Mouse (Mus musculus): ENCODE data around the gene Pkn1.

Gene Pkn1

DNA sequence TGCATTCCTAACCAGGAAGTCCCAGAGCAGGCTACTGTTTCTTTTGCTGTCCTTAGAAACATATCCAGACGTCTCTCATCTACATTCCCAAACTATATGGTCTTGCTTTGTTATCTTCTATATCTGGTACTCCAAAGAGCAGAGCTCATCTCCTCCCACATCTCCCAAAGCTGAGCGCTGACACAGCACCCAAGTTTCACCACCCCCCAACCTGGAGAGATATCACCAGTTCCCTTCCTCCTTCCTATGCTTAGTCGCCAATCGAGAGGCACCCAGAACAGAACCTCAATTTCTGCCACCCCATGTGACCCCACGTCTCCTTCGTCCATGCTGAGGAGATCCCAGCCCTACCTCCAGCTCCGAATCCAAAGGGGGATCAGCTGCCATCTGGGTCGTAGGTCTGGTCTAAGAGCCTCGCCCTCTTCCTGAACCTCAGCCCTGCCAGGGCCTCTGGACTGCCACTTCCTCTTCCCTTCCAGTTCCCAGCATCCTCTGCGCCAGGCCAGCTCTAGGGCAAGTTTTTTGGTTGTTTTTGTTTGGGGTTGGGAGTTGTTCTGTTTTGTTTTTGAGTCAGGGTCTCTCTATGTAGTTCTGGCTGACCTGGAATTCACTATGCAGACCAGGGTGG, 5.3 kb downstream of the Pkn1 start:
- DNase-seq (ENCODE audit: low spot score in 2 of 2): peak; percentile 48

DNA sequence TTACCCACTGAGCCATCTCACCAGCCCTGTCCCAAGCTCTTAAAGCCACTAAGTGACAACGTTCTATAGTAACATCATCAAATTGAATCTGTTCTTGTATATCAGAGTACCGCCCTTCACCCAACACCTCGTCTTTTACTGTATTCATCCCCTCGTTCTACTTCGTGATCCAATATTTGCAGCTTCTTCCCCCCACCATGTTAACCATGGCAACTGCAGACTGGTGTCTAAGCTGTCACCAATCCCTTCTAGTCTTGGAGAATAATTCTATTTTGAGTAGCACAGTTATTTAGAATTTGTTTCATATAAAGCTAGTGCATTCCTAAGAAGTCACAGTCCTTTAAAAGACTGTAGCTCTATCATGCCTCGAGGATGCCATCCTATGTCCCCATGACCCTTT, 9.7 kb downstream of the Pkn1 start:
- DNase-seq (ENCODE audit: low spot score in 2 of 2): no peak

DNA sequence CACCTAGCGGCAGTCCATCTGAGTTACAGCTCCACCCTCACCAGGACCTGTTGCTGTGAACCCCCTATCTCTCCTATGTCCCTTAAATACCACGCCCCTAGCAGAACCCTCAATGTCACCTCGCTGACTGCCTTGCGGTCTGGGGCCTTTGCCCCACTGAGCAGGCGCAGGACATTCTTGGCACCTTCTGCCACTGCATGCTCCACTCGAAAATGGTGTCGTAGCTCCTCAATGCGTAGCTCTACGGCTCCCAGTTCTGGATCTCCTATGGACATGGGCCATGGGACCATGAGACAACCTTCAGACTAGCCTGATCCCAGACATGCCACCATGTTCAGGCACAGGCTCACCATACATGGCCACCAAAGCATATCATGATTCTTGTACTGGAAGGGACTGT, 14.5 kb downstream of the Pkn1 start:
- no peak for DNase-seq (ENCODE audit: low spot score in 2 of 2)

DNA sequence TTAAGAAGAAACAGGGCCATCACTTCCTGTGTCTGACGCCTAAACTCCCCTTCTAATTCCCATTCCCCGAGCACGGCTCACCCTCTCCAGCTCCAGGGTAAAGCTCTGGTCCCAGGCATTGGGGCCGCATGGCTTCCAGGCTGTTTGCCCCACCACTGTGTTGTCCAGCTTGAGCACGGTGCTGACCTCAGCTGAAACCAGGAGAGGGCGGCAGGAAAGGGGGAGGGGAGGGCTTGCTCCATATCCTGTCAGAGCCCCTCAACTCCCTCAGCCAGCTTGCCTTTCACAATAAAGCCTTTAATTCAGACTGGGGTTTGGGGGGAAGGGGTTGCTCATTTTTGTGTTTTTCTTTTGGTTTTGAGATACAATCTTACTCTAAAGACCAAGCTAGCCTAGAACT, 17.9 kb downstream of the Pkn1 start:
- DNase-seq (ENCODE audit: low spot score in 2 of 2): no peak

DNA sequence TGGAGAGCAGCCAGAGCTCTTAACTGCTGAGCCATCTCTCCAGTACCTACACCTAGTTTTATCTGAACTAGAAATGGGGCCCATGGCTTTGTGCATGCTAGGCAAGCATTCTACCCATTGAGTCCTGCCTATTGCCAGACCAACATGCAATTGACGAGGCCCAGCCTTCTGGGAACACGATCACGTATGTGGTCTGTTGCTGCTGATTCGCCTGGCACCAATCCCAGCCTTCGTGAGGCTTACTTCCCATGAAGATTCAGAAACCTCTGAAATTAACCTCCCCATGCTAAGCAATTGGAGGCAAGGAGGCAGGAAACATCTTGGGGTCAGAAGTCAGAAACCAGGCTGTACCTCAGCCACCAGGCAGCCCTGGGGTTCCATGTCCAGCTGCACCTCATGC, 18.4 kb downstream of the Pkn1 start:
- DNase-seq (ENCODE audit: low spot score in 2 of 2): no peak

DNA sequence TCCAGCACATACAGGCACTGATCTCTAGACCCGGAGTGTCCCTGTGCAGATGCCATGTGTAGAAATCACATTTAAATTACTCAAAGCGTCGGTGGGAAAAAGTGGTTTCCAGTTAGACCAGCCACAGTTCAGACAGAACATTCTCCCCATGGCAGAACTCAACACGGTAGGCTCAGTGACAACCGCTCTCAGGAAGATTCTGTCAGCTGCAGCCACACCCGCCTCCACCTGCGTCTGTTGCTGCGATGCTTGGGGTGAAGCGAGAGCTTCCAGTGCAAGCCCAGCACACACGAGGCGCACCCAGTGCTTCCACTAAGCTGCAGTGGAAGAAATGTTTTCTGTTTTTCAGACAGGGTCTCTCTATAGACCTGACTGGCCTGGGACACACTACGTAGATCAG, 19.1 kb downstream of the Pkn1 start:
- no peak for DNase-seq (ENCODE audit: low spot score in 2 of 2)

DNA sequence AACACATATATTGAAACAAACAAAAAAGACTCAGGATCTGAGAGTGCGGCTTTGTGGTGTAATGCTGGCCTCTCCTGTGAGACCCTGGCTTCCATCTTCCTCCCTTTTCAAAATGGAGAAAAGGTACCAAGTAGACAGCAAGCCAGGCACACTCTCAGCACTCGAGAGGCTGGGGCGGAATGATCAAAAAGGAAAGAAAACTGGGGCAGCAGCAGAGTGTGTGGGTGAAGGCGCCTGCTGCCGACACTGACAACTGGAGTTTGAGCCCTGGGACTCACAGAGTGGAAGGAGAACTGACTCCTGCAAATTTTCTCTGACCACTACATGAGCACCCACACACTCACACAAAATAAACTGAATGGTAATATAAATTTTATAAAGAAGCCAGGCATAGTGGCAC, 24.5 kb downstream of the Pkn1 start:
- DNase-seq (ENCODE audit: low spot score in 2 of 2): no peak

DNA sequence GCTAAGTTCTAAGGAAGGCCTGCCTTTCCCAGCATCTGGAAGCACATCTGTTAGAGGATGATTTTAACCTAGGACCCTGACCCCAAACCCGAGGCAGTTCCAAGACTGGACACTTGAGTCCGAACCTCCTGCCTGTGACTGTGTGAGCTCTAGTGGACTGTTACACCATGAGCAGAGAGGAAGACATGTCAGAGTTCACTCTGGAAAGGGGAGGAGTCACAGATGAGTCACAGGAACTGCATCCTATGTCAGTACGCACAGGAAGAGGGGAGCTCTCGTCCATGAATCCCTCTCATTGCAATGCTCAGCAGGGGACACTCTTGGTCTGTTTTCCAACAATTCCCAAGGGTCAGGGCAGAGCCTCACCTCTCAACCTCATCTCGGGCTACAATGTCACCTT, 26.0 kb downstream of the Pkn1 start:
- no peak for DNase-seq (ENCODE audit: low spot score in 2 of 2)

DNA sequence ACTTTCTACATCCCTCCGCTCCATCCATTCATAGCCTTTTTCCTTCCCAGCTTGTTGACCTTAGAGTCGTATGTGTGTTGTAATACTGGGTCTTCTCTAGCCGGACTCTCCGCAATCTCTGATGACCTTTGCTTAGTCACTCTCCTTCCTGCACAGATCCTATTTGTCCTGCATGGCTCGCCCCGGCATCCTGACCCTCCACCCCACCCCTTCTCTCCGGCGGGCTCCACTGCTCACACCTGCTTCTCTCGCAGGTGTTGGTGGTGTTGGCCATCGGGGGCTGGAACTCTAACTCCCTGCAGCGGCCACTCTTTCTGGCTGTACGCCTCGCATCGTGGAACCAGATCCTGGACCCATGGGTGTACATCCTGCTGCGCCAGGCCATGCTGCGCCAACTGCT, 30.0 kb downstream of the Pkn1 start:
- DNase-seq (ENCODE audit: low spot score in 2 of 2): no peak

DNA sequence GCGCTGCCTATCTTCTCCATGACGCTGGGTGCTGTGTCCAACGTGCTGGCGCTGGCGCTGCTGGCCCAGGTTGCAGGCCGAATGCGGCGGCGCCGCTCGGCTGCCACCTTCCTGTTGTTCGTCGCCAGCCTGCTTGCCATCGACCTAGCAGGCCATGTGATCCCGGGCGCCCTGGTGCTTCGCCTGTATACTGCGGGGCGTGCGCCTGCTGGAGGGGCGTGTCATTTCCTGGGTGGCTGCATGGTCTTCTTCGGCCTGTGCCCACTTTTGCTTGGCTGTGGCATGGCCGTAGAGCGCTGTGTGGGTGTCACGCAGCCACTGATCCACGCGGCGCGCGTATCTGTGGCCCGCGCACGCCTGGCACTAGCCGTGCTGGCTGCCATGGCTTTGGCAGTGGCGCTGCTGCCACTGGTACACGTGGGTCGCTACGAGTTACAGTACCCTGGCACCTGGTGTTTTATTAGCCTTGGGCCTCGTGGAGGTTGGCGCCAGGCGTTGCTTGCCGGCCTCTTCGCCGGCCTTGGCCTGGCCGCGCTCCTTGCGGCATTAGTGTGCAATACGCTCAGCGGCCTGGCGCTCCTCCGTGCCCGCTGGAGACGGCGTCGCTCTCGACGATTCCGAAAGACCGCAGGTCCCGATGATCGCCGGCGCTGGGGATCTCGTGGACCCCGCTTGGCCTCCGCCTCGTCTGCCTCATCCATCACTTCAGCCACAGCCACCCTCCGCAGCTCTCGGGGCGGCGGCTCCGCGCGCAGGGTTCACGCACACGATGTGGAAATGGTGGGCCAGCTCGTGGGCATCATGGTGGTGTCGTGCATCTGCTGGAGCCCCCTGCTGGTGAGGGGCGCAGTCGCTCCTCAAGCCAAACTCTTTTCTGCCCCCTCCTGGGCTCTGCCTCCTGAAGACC, 30.7 kb downstream of the Pkn1 start:
- peak; percentile 38 to 39 for DNase-seq (ENCODE audit: low spot score in 2 of 2)

DNA sequence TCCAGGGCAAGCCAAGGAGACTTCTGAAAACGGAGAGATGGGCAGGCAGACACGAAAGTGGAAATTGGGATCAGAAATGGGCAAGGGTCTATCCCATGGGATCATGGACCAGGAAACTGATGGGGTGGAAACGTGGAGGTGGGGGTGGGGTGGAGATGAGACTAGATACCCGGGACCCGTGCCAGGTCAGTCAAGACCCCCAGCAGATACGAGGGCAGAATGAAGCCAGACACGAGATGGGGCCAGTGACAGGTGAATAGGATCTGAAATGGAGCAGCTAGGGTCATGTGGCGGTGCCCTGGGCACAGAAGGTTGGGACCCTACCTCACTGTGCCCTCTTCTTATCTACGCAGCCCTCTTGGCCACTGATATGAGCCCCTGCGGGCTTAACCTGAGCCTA, 31.5 kb downstream of the Pkn1 start:
- DNase-seq (ENCODE audit: low spot score in 2 of 2): no peak

DNA sequence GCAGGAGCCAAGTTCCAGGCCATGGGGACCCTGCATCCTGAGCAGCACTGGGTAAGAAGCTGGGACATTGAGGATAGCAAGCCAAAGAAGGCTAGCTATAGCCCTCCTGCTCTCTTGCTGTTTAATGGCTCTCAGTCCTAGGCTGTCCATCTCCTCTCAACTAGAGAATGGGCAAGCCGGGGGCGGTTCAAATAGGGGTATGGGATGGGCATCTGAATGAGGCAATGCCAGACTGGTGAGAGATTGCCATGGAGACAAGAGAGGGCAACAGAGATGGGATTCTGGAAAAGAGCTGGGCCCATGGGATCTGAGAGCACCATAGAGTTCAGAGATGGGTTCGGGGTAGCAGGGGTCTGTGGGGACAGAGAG, 32.1 kb downstream of the Pkn1 start:
- no peak for DNase-seq (ENCODE audit: low spot score in 2 of 2)

DNA sequence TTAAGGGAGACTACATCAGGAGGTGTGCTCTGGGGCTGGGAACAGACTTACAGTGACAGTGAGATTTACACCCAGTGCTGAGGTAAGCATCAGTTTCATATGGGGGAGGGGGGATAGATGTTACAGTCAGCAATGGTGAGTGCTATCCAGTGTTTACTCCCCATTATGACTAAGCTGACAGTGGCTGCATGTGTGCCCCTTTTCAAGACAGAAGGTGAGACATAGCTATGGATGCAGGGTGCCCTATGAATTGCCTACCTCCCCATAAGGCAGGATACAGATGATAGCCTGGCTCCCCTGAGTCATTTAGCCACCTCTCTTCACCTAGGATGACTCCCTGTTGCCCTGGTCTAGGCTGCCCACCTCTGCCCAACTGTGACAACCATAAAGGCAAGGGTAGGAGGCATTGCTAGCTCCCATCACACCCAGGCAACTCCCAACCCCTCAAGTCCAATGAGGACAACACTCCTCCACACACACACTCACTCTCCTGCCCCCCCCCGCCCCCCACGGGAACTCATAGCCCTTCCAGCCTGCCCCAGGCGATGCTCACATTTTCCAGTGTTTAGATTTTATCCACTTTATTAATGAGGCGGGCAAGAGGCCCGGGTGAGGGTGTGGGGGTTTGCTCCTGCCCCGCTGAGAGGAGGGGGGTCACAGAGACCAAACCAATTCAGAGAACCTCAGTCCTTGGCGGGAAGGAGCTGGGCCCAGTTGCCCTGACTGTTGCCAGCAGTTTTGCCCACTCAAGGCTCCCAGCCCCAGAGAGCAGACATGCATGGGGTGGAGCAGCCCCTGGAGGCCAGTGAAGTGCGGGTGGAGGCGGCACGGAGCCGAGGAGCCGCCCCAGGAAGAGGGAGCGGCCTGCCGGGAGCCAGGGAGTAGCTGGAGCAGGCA, 32.8 kb downstream of the Pkn1 start, which contains the start of gene Ptger1:
Gene Ptger1 (plus strand): TSS at position 710 of the 897 bp plus-strand sequence.
- DNase-seq (ENCODE audit: low spot score in 2 of 2): peak in 1 of 2 experiments; percentile 16

DNA sequence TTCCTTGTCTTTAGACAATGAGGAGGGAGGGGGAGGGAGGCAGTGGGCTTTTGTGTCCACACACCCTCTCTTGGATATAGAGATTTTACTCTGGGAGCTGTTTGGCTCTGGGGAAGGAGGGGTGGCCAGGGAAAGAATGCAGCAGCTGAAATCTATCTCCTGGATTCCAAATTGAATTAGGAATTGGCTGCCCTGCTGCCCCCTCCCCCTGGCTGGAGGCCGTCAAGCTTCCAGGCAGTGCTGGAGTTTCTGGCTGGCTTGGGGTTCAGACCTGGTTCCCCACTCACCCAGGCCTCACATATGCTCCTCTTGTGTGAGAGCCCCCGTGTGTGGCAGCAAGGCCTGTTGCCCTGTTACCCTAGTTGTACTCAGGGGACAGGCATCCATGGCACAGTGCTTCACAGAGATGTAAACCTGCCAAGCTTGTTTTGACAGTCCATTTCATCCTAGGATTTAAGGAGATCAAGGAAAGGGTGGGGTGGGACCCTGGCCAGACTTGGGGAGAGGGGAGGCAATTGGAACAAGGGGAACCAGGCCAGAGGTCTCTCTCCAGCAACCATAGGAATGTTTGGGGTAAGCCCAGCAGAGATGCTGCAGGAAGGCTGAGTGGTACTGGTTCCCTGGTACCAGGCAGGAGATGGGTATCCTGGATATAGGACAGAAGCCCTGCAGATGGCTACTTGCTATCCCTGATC, 33.9 kb downstream of the Pkn1 start:
- DNase-seq (ENCODE audit: low spot score in 2 of 2): no peak

DNA sequence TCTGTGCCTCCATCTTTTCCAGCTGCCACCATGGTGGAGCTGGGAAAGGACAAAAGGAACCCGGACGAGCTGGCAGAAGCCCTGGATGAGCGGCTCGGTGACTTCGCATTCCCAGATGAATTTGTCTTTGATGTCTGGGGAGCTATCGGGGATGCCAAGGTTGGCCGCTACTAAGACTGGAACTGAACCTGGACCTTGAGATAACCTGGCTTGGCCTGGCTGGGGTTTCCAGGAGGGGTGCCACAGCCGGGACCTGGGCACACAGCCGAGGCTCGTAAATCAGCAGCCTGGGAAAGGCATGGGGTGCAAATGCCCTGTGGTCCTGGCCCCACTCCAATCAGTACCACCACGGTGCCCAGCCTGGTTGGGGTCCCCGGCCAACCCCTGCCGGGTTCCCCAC, 34.9 kb downstream of the Pkn1 start:
- no peak for DNase-seq (ENCODE audit: low spot score in 2 of 2)

DNA sequence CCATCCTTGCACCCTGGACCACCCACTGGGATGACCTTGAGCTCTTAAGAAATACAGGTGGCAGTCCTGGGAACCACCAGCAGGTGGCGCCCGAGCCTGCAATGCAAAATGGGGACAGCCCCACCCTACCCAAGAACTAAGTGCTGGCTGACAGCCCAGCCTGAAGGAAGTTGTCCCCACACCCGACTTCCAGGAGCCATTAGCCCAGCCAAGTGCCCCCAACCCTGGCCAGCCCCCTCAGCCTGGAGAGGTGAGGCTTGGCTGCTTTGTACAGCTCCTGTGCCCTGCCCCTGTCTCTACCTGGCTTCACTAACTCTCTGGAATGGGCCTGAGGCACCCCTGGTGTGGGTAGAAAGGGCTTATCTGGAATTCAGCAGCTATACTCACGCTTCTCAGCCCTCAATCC, 36.6 kb downstream of the Pkn1 start:
- peak; percentile 81 to 88 for DNase-seq (ENCODE audit: low spot score in 2 of 2)

DNA sequence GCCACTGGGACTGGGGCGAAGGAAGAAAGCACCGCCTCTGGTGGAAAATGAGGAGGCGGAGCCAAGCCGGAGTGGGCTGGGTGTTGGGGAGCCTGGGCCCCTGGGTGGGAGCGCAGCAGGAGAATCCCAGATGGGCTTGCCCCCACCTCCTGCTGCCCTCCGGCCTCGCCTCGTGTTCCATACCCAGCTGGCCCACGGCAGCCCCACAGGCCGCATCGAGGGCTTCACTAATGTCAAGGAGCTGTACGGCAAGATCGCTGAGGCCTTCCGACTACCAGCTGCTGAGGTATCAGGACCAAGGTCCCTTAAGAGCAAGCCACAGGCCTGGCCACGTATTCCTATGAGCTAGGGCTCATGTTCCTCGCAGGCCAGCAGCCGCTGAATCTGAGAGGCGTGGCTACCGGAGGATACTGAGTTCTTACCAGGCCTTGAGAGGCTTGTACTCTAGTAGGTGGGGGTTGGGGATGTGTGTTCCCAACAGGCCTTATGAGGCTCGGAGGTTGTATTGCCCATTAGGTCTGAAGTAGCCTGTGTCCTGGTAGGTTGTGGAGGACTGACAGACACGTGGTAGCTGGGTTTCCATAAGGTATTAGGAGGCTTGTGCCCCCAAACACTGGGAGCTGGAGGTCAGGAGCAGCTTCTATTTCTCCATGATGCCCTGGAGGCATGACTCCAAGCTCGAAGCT, 37.8 kb downstream of the Pkn1 start:
- DNase-seq (ENCODE audit: low spot score in 2 of 2): no peak

DNA sequence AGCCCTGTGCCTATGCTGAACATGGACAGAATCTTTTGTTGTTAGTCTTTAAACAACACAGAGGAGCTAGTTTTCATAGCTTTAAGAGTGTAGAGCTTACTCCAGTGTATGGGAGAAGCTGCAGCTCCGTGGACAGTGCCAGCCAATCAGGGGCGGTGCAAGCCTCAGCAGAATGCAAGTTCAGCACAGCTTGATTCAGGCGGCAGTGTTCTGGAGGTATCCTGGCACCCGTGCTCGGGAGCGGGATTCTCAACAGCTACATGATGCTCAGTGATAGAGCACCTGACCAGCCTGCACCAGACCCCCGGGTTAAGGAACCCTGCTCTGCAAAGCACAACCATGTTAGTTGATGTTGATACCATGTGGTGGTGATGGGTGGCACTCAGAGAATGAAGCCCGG, 38.4 kb downstream of the Pkn1 start:
- DNase-seq (ENCODE audit: low spot score in 2 of 2): no peak

DNA sequence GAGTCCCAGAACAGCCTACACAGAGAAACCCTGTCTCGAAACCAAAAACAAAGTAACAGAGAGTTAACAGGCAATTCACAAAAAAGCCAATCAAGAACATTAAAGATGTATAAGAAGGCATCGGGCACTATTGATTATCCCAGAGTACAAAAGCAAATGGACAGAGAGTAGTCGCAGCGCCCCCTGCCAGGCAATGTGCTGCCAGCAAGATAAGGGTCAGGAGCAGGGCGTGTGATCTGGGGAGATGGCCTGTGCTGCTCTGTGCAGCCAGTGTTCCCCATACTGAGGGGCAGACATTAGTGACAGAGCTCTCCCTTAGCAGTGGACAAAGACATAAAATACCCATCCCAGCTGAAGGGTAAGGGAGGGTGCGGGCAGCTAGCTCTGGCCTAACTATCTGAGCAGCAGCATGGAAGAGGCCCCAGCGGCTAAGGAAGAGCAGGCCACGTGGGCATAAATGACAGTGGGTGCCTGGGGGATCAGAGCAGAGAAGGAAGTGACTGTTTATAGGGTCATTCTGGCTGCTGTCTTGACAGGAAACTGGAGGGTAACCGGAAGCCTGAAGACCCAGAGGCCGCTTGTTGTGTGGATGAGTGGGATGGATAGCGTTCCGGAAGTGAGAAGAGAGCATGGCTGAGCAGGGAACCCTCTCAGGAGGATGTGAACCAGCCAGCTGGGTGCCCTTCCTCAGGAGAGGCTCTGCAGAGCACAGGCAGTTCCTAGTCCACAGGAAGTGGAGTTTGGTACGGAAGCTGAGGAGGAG, 42.3 kb downstream of the Pkn1 start:
- no peak for DNase-seq (ENCODE audit: low spot score in 2 of 2)

DNA sequence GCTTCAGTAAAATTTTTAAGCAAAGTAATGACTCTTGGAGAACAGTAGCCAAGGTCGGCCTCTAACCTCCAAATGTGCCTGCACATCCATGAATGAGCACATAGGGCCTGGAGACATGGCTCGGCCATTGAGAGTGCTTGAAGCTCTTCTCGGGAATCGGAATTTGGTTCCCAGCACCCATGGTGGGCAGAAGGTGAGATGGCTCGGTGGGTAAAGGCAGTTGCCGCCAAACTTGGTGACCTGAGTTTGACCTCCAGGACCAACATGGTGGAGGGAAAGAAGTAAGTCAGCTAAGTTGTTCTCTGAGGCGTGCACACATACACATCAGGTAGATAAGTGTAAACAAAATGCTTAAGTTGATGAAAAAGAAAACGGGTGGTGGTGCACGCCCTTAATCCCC, 42.9 kb downstream of the Pkn1 start:
- no peak for DNase-seq (ENCODE audit: low spot score in 2 of 2)

Measured in spleen, postnatal 36 days (tissue).